Mouse (Mus musculus): ENCODE measurements around the gene Irf2. TPM values are rescaled to one million over a fixed set of nuclear protein-coding genes. Genes with fewer than 3 reads are reported as not detected.

The Irf2 gene
- polyA plus RNA-seq, 1 experiment from 2014 or later: 29.0 TPM

DNA sequence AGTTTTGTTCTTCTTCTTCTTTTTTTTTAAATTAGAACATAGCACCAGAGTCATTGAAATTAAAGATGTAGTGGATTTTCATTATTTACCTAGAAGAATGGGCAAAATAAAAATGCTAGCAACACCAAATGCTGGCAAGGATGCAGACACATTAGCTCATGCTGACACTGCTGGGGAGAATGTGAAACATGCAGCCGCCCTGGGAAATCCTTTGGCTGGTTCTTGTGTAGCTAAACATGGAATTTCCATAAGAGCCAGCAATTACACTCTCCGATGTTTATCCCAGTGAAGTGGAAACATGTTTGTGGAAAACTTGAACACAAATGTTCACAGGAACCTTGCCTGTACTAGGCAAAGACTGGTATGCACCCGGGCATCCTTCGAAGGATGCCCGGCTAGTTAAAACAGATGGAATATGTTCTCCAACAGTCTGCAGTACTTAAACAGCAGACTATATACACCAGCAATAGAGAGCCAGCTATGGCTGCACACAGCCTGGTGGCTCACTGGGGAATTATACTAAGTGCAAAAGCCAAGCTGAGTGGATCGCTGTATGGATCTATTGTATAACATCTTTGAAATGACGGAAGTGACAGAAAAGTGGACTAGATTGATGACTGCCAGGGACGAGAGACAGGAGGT, 96.6 kb downstream of the Irf2 start:
- Histone ChIP-seq H3K9ac (ENCODE audit: low read depth, low read length) (no peak overlapping the region), H3K4me1 (ENCODE audit: control insufficient read depth, insufficient read depth, low read length) (peaks cover 16% of the 10 kb centered on the region; the same call in 1 of the 2 replicates), H3K9me3 (ENCODE audit: control insufficient read depth, low read length) (no peaks in the 10 kb centered on the region), H3K4me3 (ENCODE audit: low read length) (no peak overlapping the region), H3K27ac (ENCODE audit: low read length) (no peak overlapping the region), H3K4me2 (ENCODE audit: low read depth, low read length) (no peak overlapping the region), H3K36me3 (ENCODE audit: control insufficient read depth, insufficient read depth, low read length) (0 out of 2 replicates have a peak, but pooled peaks cover 3% of the 10 kb centered on the region), H3K27me3 (replicated peaks; ENCODE audit: control insufficient read depth, insufficient read depth, low read length) (no peaks in the 10 kb centered on the region)
- ATAC-seq: no peak
- 79% methylated on average over 8 of the region's 8 CpGs for WGBS

DNA sequence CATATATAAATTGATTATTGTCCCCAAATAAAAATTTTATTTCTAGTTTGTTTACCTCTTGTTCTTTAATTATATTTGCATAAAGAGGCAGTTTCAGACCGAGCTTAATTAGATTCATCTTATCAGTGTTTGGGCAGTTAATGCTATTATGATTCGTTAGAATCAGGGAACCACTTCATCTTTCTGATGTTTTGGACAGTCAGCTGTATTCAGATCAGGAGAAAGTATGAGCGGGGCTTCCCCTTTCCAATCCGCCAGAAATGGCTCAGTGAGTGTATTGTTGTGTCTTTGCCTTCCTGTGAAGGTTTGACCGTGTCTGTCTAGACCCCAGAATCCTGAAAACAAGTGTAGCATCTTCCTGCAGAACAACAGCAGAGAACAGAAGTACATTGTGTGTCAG, 97.4 kb downstream of the Irf2 start:
- WGBS: 77% methylated on average over 5 of the region's 5 CpGs
- H3K27me3 ChIP-seq (replicated peaks; ENCODE audit: control insufficient read depth, insufficient read depth, low read length): no peaks in the 10 kb centered on the region

DNA sequence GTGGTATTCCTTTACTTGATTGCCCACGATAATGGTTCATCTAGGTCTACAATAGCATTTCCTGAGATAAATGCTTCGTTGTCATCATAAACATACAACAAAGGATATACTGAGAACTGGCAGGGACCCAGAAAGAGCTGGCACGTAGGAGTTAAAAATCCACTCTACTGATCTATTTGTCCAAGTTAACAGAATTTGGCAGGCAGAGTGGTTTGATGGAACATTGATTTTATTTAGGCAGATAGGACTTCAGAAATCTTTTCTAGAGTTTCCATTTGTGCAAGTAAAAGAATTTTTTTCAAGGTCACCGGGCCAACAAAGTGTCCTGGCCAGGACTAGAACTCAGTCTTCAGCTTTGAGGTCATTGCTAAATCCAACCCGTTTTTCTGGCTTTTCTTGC, 98.5 kb downstream of the Irf2 start:
- peaks cover 25% of the 10 kb centered on the region; the same call in 1 of the 2 replicates for H3K4me1 ChIP-seq (ENCODE audit: control insufficient read depth, insufficient read depth, low read length)
- H3K27ac ChIP-seq (ENCODE audit: low read length): no peak overlapping the region
- no peaks in the 10 kb centered on the region for H3K9me3 ChIP-seq (ENCODE audit: control insufficient read depth, low read length)
- no peaks in the 10 kb centered on the region for H3K27me3 ChIP-seq (replicated peaks; ENCODE audit: control insufficient read depth, insufficient read depth, low read length)
- no peak for ATAC-seq
- no peak overlapping the region for H3K4me2 ChIP-seq (ENCODE audit: low read depth, low read length)
- no peak overlapping the region for H3K9ac ChIP-seq (ENCODE audit: low read depth, low read length)
- 0 out of 2 replicates have a peak, but pooled peaks cover 3% of the 10 kb centered on the region for H3K36me3 ChIP-seq (ENCODE audit: control insufficient read depth, insufficient read depth, low read length)
- no peak overlapping the region for H3K4me3 ChIP-seq (ENCODE audit: low read length)
- WGBS: 85% methylated on average over 5 of the region's 5 CpGs

More for the DNA sequence above, 97.4 kb downstream of the Irf2 start:
- Histone ChIP-seq H3K9ac (ENCODE audit: low read depth, low read length) (no peak overlapping the region), H3K36me3 (ENCODE audit: control insufficient read depth, insufficient read depth, low read length) (0 out of 2 replicates have a peak, but pooled peaks cover 3% of the 10 kb centered on the region), H3K9me3 (ENCODE audit: control insufficient read depth, low read length) (no peaks in the 10 kb centered on the region), H3K4me2 (ENCODE audit: low read depth, low read length) (no peak overlapping the region), H3K4me1 (ENCODE audit: control insufficient read depth, insufficient read depth, low read length) (peaks cover 14% of the 10 kb centered on the region; the same call in 1 of the 2 replicates), H3K27ac (ENCODE audit: low read length) (no peak overlapping the region), H3K4me3 (ENCODE audit: low read length) (no peak overlapping the region)
- ATAC-seq: no peak

- H3K27ac ChIP-seq (ENCODE audit: low read length): no peak overlapping the region
- H3K4me3 ChIP-seq (ENCODE audit: low read length): no peak overlapping the region
- H3K4me2 ChIP-seq (ENCODE audit: low read depth, low read length): no peak overlapping the region
- 91% methylated on average over 4 of the region's 4 CpGs for WGBS
- ATAC-seq: no peak
- H3K9me3 ChIP-seq (ENCODE audit: control insufficient read depth, low read length): no peaks in the 10 kb centered on the region
- H3K4me1 ChIP-seq (ENCODE audit: control insufficient read depth, insufficient read depth, low read length): peaks cover 26% of the 10 kb centered on the region; the same call in 1 of the 2 replicates
- no peaks in the 10 kb centered on the region for H3K27me3 ChIP-seq (replicated peaks; ENCODE audit: control insufficient read depth, insufficient read depth, low read length)
- no peak overlapping the region for H3K9ac ChIP-seq (ENCODE audit: low read depth, low read length)
- 0 out of 2 replicates have a peak, but pooled peaks cover 3% of the 10 kb centered on the region for H3K36me3 ChIP-seq (ENCODE audit: control insufficient read depth, insufficient read depth, low read length)
These were observed 100.9 kb downstream of the Irf2 start for GRCm38 (mm10) chr8:46840390-46840789.

GRCm38 (mm10) chr8:46840791-46841190, 101.3 kb downstream of the Irf2 start:
- WGBS: 94% methylated on average over 10 of the region's 10 CpGs
- Histone ChIP-seq H3K4me2 (ENCODE audit: low read depth, low read length) (no peak overlapping the region), H3K27me3 (replicated peaks; ENCODE audit: control insufficient read depth, insufficient read depth, low read length) (no peaks in the 10 kb centered on the region), H3K4me1 (ENCODE audit: control insufficient read depth, insufficient read depth, low read length) (peaks cover 26% of the 10 kb centered on the region; the same call in 1 of the 2 replicates), H3K9ac (ENCODE audit: low read depth, low read length) (no peak overlapping the region), H3K27ac (ENCODE audit: low read length) (no peak overlapping the region), H3K9me3 (ENCODE audit: control insufficient read depth, low read length) (no peaks in the 10 kb centered on the region), H3K4me3 (ENCODE audit: low read length) (no peak overlapping the region), H3K36me3 (ENCODE audit: control insufficient read depth, insufficient read depth, low read length) (0 out of 2 replicates have a peak, but pooled peaks cover 3% of the 10 kb centered on the region)
- no peak for ATAC-seq

DNA sequence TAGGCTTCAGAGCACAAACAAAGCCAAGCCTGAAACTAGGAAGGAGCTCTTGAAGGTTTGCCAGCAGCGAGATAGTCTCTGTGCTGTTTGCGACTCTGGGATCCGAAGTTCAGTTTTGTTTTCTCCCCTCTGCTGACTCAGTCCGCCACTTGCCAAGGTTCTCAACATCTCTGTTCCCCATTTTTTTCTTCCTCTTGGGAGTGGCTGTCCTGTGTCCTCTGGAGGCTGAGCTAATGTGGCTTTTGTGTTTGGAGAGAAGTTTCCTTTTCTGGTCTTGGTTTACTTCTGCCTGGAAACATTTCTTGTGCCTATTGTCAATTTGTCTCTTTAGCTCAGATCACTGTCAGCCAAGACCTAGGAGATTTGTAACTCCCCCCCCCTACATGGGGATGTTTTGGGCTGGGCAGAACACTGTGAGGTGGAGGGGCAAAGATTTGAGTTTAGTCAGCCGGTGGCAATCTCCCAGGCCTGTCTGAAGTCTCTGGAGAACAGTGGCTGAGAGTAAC, 103.2 kb downstream of the Irf2 start:
- Histone ChIP-seq H3K4me2 (ENCODE audit: low read depth, low read length) (peak overlapping the region; percentile 7; the same call in 1 of the 2 replicates), H3K27me3 (replicated peaks; ENCODE audit: control insufficient read depth, insufficient read depth, low read length) (no peaks in the 10 kb centered on the region), H3K9me3 (ENCODE audit: control insufficient read depth, low read length) (no peaks in the 10 kb centered on the region), H3K4me1 (ENCODE audit: control insufficient read depth, insufficient read depth, low read length) (peaks cover 30% of the 10 kb centered on the region; the same call in 1 of the 2 replicates), H3K4me3 (ENCODE audit: low read length) (no peak overlapping the region), H3K36me3 (ENCODE audit: control insufficient read depth, insufficient read depth, low read length) (peaks cover 8% of the 10 kb centered on the region), H3K27ac (ENCODE audit: low read length) (peak overlapping the region; percentile 82), H3K9ac (ENCODE audit: low read depth, low read length) (0 out of 2 replicates have a peak overlapping the region, but pooled peaks have one; percentile 21)
- 23% methylated on average over 5 of the region's 5 CpGs for WGBS
- ATAC-seq: peak; percentile 73

DNA sequence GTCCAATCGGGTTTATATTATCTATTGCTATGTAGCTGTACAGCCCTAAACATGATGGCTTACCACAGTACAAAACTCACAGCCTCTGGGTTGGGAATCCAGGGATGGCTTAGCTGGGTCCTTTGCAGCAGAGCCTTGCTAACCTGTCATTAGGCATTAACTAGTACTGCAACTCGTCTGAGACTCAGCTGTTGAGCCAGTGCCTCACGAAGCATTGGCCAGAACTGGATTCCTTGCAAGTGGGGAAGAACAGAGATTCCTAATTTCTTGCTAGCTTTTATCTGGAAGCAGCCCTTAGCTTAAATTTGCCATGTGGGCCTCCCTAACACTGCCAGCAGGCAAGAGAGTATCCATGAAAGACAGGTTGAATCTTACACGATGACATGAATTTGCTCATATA, 104.3 kb downstream of the Irf2 start:
- WGBS: 83% methylated on average over 4 of the region's 4 CpGs
- H3K4me3 ChIP-seq (ENCODE audit: low read length): no peak overlapping the region
- H3K4me1 ChIP-seq (ENCODE audit: control insufficient read depth, insufficient read depth, low read length): peaks cover 30% of the 10 kb centered on the region; the same call in 1 of the 2 replicates
- ATAC-seq: no peak
- 0 out of 2 replicates have a peak overlapping the region, but pooled peaks have one; percentile 9 for H3K27ac ChIP-seq (ENCODE audit: low read length)
- no peak overlapping the region for H3K9ac ChIP-seq (ENCODE audit: low read depth, low read length)
- peaks cover 7% of the 10 kb centered on the region for H3K36me3 ChIP-seq (ENCODE audit: control insufficient read depth, insufficient read depth, low read length)
- no peaks in the 10 kb centered on the region for H3K9me3 ChIP-seq (ENCODE audit: control insufficient read depth, low read length)
- no peak overlapping the region for H3K4me2 ChIP-seq (ENCODE audit: low read depth, low read length)
- no peaks in the 10 kb centered on the region for H3K27me3 ChIP-seq (replicated peaks; ENCODE audit: control insufficient read depth, insufficient read depth, low read length)

- Histone ChIP-seq H3K27me3 (replicated peaks; ENCODE audit: control insufficient read depth, insufficient read depth, low read length) (no peaks in the 10 kb centered on the region), H3K9ac (ENCODE audit: low read depth, low read length) (no peak overlapping the region), H3K9me3 (ENCODE audit: control insufficient read depth, low read length) (no peaks in the 10 kb centered on the region), H3K4me3 (ENCODE audit: low read length) (no peak overlapping the region), H3K27ac (ENCODE audit: low read length) (peak overlapping the region; percentile 74), H3K4me1 (ENCODE audit: control insufficient read depth, insufficient read depth, low read length) (peaks cover 30% of the 10 kb centered on the region; the same call in 1 of the 2 replicates), H3K4me2 (ENCODE audit: low read depth, low read length) (no peak overlapping the region), H3K36me3 (ENCODE audit: control insufficient read depth, insufficient read depth, low read length) (peaks cover 7% of the 10 kb centered on the region)
- ATAC-seq: no peak
- 74% methylated on average over 3 of the region's 3 CpGs for WGBS
These were observed 104.9 kb downstream of the Irf2 start for GRCm38 (mm10) chr8:46844371-46844973.

- Histone ChIP-seq H3K4me1 (ENCODE audit: control insufficient read depth, insufficient read depth, low read length) (peaks cover 34% of the 10 kb centered on the region), H3K4me3 (ENCODE audit: low read length) (no peak overlapping the region), H3K9ac (ENCODE audit: low read depth, low read length) (no peak overlapping the region), H3K9me3 (ENCODE audit: control insufficient read depth, low read length) (no peaks in the 10 kb centered on the region), H3K27ac (ENCODE audit: low read length) (peak overlapping the region; percentile 74), H3K36me3 (ENCODE audit: control insufficient read depth, insufficient read depth, low read length) (peaks cover 7% of the 10 kb centered on the region), H3K4me2 (ENCODE audit: low read depth, low read length) (no peak overlapping the region), H3K27me3 (replicated peaks; ENCODE audit: control insufficient read depth, insufficient read depth, low read length) (no peaks in the 10 kb centered on the region)
- ATAC-seq: no peak
- WGBS: 62% methylated on average over 7 of the region's 7 CpGs
These were observed 105.6 kb downstream of the Irf2 start for GRCm38 (mm10) chr8:46844974-46845774.

All from intestine, embryonic 16.5 days (tissue).